Mouse (Mus musculus) adrenal gland, adult 8-10 months (tissue): ENCODE results near the gene Olfr171. TPM values are rescaled to one million over a fixed set of nuclear protein-coding genes. Genes with fewer than 3 reads are reported as not detected.
"Not testable (repeated sequence)": the region's sequence is repeated elsewhere in the genome, so short reads cannot be mapped to it uniquely, and the experiment has no call there.

Experiments used
- DNase-seq: peaks from one replicate; pipeline ENCODE4 v3.0.0; 2022
- total RNA-seq, 4 experiments: library from RNA; stranded (reverse); gene quantifications; 2 replicates each; pipeline ENCODE4 v1.2.4; 2022

Gene Olfr171
- not detected for total RNA-seq

GRCm38 (mm10) chr16:19629816-19630215 is at the start of gene Olfr171:
TSS of gene Olfr171 (minus strand) at chr16:19629916.
- no peak for DNase-seq

GRCm38 (mm10) chr16:19670768-19671357 is 41.1 kb upstream of the Olfr171 start:
- DNase-seq, result no peak

GRCm38 (mm10) chr16:19666312-19666711 is 36.6 kb upstream of the Olfr171 start:
- DNase-seq, result no peak

- DNase-seq, result not testable (repeated sequence)
These were observed 17.9 kb downstream of the Olfr171 start, which contains the start of gene Olfr170 for GRCm38 (mm10) chr16:19611782-19612181. TSS of gene Olfr170 (minus strand) at chr16:19611882.

DNA sequence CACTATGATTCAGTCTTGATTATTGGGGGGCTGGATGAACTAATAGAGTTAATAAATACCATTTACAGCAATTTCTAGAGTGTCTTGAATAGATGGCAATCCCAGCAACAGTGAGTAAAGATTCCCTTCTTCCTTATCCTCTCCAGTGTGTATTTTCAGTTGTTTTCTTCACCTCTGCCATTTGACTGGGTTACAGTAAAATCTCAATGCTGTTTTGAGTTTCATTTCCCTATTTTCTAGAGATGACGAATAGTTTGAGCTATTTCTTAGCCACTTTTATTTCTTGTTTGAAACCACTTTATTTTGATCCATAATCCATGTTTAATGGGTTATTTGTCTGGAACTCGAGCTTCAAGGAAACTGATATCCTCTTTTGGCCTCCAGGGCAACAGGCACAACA is 26.6 kb downstream of the Olfr171 start:
- DNase-seq, result no peak

Other genes with a start within 250 kb of the Olfr171 start
- gene Olfr165, start 206.8 kb downstream of the Olfr171 start, total RNA-seq, result not detected
- not detected for gene Olfr166, start 146.2 kb downstream of the Olfr171 start, total RNA-seq
- not detected for gene Olfr167, start 107.7 kb downstream of the Olfr171 start, total RNA-seq
- gene Olfr168, start 94.4 kb downstream of the Olfr171 start, total RNA-seq, result not detected
- not detected for gene Olfr169, start 58.1 kb downstream of the Olfr171 start, total RNA-seq
- gene Olfr170, start 18.0 kb downstream of the Olfr171 start, total RNA-seq, result not detected
- under 1 TPM in 2 of 4 experiments, not detected in 2; 0.12 to 0.13 TPM for gene Lamp3, start 76.5 kb upstream of the Olfr171 start, total RNA-seq
- 1 to 10 TPM in 1 of 4 experiments, under 1 TPM in 3; 0.31 to 1.1 (median 0.54) TPM for gene B3gnt5, start 130.3 kb upstream of the Olfr171 start, total RNA-seq